Mouse (Mus musculus) ES-E14 (cell line): ENCODE measurements around the gene Zbtb3. TPM values are rescaled to one million over a fixed set of nuclear protein-coding genes. Genes with fewer than 3 reads are reported as not detected.
A peak's percentile ranks its signal among the peaks of the same experiment; 100 is the strongest.
"Not testable (repeated sequence)": the region's sequence is repeated elsewhere in the genome, so short reads cannot be mapped to it uniquely, and the experiment has no call there.

Source experiments
- DNase-seq: peaks from one replicate; pipeline ENCODE4 v3.0.0-alpha.2; 2013; ENCODE audit warnings: low read depth, low spot score
- H3K27ac ChIP-seq: 2 replicates; pipeline ENCODE4 v1.5.1; 2012; ENCODE audit warnings: low read depth, mild to moderate bottlenecking, low read length, moderate library complexity, mixed read lengths; ENCODE audit not compliant: poor library complexity, insufficient read depth, severe bottlenecking
- H3K36me3 ChIP-seq: 2 replicates; pipeline ENCODE4 v1.6.1; 2012; ENCODE audit warnings: mild to moderate bottlenecking, low read length, moderate library complexity, mixed read lengths; ENCODE audit not compliant: control insufficient read depth, poor library complexity, insufficient read depth, severe bottlenecking
- H3K4me1 ChIP-seq, 2 experiments: fragments of 150-350 bp in 1 of 2; sonication (generic) in 1 of 2; 2 replicates each; pipeline ENCODE4 v1.6.1; 2012; ENCODE audit warnings: low read length in 2 of 2, mild to moderate bottlenecking in 1 of 2, mixed read lengths in 1 of 2; ENCODE audit not compliant: control insufficient read depth in 2 of 2, insufficient read depth in 2 of 2, poor library complexity in 1 of 2
- H3K4me3 ChIP-seq, 2 experiments: fragments of 150-350 bp in 1 of 2; sonication (generic) in 1 of 2; 2 replicates each; pipeline ENCODE4 v1.5.1; 2012; ENCODE audit warnings: low read length in 2 of 2, low read depth in 1 of 2, mild to moderate bottlenecking in 1 of 2, mixed read lengths in 1 of 2; ENCODE audit not compliant: insufficient read depth in 1 of 2, poor library complexity in 1 of 2, severe bottlenecking in 1 of 2
- H3K9ac ChIP-seq: 2 replicates; pipeline ENCODE4 v1.6.1; 2012; ENCODE audit warnings: low read depth, mild to moderate bottlenecking, low read length, mixed read lengths; ENCODE audit not compliant: poor library complexity, insufficient read depth, severe bottlenecking
- H3K9me3 ChIP-seq: fragments of 150-350 bp; sonication (generic); 2 replicates; pipeline ENCODE4 v1.6.1; 2012; ENCODE audit warnings: low read depth, mild to moderate bottlenecking, low read length; ENCODE audit not compliant: control insufficient read depth, insufficient read depth
- CHD2 ChIP-seq: IDR thresholded peaks from 2 replicates; pipeline ENCODE4 v1.6.1; 2014; ENCODE audit warnings: mild to moderate bottlenecking, low read depth, low read length, inconsistent platforms
- HCFC1 ChIP-seq: IDR thresholded peaks from 2 replicates; pipeline ENCODE4 v1.6.1; 2012; ENCODE audit warnings: low read length, inconsistent platforms, borderline replicate concordance; ENCODE audit not compliant: insufficient read depth
- MAFK ChIP-seq: IDR thresholded peaks from 2 replicates; pipeline ENCODE4 v1.6.1; 2014; ENCODE audit warnings: mild to moderate bottlenecking, low read depth, low read length, inconsistent platforms; ENCODE audit not compliant: insufficient read depth
- ZC3H11A ChIP-seq: IDR thresholded peaks from 2 replicates; pipeline ENCODE4 v1.6.1; 2012; ENCODE audit warnings: low read depth, mild to moderate bottlenecking, inconsistent platforms, low read length, borderline replicate concordance
- ZNF384 ChIP-seq: IDR thresholded peaks from 2 replicates; pipeline ENCODE4 v1.6.1; 2012; ENCODE audit warnings: low read depth, low read length, inconsistent platforms
- in situ Hi-C, 2 experiments: fragments of 600-800 bp; cut with MboI; formaldehyde crosslinking; loops; one replicate each; pipeline ENCODE4 v1.15.1; 2025; ENCODE audit warnings: low sequenced_read_pairs in 2 of 2, inconsistent platforms in 1 of 2; ENCODE audit not compliant: unreplicated experiment in 2 of 2
- total RNA-seq: library from RNA; depleted of rRNA; stranded (reverse); fragments of 300-350 nt; gene quantifications from 2 replicates; pipeline ENCODE4 v1.2.3, GENCODE M21; 2012

The Zbtb3 gene
- total RNA-seq, 1 experiment = 3.4 TPM

- no peak overlapping the region for H3K27ac ChIP-seq
- 0 out of 2 replicates have a peak overlapping the region, but pooled peaks have one; percentile 7 for H3K9ac ChIP-seq
- no peak for DNase-seq
- in situ Hi-C loops = no loop called here
- peaks cover 5 to 6% of the 10 kb centered on the region in 2 experiments; a peak in 2 of 4 replicates for H3K4me1 ChIP-seq
- H3K4me3 ChIP-seq = peak overlapping the region in 1 of 2 experiments; percentile 28; a peak in 1 of 4 replicates
- no peaks in the 10 kb centered on the region for H3K9me3 ChIP-seq
- TF ChIP-seq HCFC1 (no peak), ZNF384 (no peak), MAFK (no peak), CHD2 (no peak), ZC3H11A (no peak)
- peaks cover 30% of the 10 kb centered on the region for H3K36me3 ChIP-seq
Measured at GRCm38 (mm10) chr19:8822696-8823095, 20.3 kb downstream of the Zbtb3 start.

GRCm38 (mm10) chr19:8829660-8830059 is 27.3 kb downstream of the Zbtb3 start, which contains the start of gene AC129217.1:
TSS of gene AC129217.1 (plus strand) at chr19:8829773.
- no peak within 1 kb of the TSS for H3K9ac ChIP-seq
- H3K9me3 ChIP-seq = no peaks in the 10 kb centered on the region
- H3K4me1 ChIP-seq = peaks cover 0 to 7% of the 10 kb centered on the region in 2 experiments; a peak in 1 of 4 replicates
- no peak within 1 kb of the TSS; the same call in 1 of the 2 replicates for H3K27ac ChIP-seq
- in situ Hi-C loops = no loop called here
- TF ChIP-seq HCFC1 = no peak
- no peak for TF ChIP-seq MAFK
- TF ChIP-seq ZNF384 = no peak
- no peak for TF ChIP-seq ZC3H11A
- TF ChIP-seq CHD2 = no peak
- peaks cover 53% of the 10 kb centered on the region for H3K36me3 ChIP-seq
- H3K4me3 ChIP-seq = no peak within 1 kb of the TSS
- DNase-seq = no peak

- no peak overlapping the region; the same call in 1 of the 2 replicates for H3K9ac ChIP-seq
- H3K9me3 ChIP-seq = no peaks in the 10 kb centered on the region
- TF ChIP-seq MAFK = no peak
- TF ChIP-seq HCFC1 = no peak
- TF ChIP-seq CHD2 = no peak
- no peak for TF ChIP-seq ZC3H11A
- TF ChIP-seq ZNF384 = no peak
- no peak for DNase-seq
- H3K36me3 ChIP-seq = peaks cover 45% of the 10 kb centered on the region
- H3K27ac ChIP-seq = no peak overlapping the region
- in situ Hi-C loops = no loop called here
- peaks cover 0 to 2% of the 10 kb centered on the region in 2 experiments; a peak in 1 of 4 replicates for H3K4me1 ChIP-seq
- H3K4me3 ChIP-seq = no peak overlapping the region
Measured at GRCm38 (mm10) chr19:8830664-8831063, 28.3 kb downstream of the Zbtb3 start.

- in situ Hi-C loops = no loop called here
- no peak overlapping the region for H3K4me3 ChIP-seq
- H3K27ac ChIP-seq = no peak overlapping the region
- TF ChIP-seq ZC3H11A = no peak
- TF ChIP-seq ZNF384 = no peak
- TF ChIP-seq CHD2 = no peak
- TF ChIP-seq MAFK = no peak
- TF ChIP-seq HCFC1 = no peak
- no peaks in the 10 kb centered on the region for H3K9me3 ChIP-seq
- peaks cover 43% of the 10 kb centered on the region for H3K36me3 ChIP-seq
- DNase-seq = no peak
- peaks cover 0 to 2% of the 10 kb centered on the region in 2 experiments; a peak in 1 of 4 replicates for H3K4me1 ChIP-seq
- no peak overlapping the region for H3K9ac ChIP-seq
Measured at GRCm38 (mm10) chr19:8831262-8831661, 28.9 kb downstream of the Zbtb3 start.

GRCm38 (mm10) chr19:8832971-8833370 is 30.6 kb downstream of the Zbtb3 start:
- in situ Hi-C loops = no loop called here
- TF ChIP-seq HCFC1 = no peak
- no peak for TF ChIP-seq ZNF384
- TF ChIP-seq CHD2 = no peak
- TF ChIP-seq MAFK = no peak
- no peak for TF ChIP-seq ZC3H11A

GRCm38 (mm10) chr19:8836327-8836726 is 34.0 kb downstream of the Zbtb3 start:
- in situ Hi-C loops, H3K9ac ChIP-seq: not testable (repeated sequence)

More at GRCm38 (mm10) chr19:8832971-8833370, 30.6 kb downstream of the Zbtb3 start:
- no peak overlapping the region for H3K9ac ChIP-seq
- no peak for DNase-seq
- no peak overlapping the region for H3K27ac ChIP-seq
- no peak overlapping the region for H3K4me3 ChIP-seq
- H3K9me3 ChIP-seq = no peaks in the 10 kb centered on the region
- H3K36me3 ChIP-seq = peaks cover 33% of the 10 kb centered on the region
- H3K4me1 ChIP-seq = peaks cover 0 to 2% of the 10 kb centered on the region in 2 experiments; a peak in 1 of 4 replicates

More at GRCm38 (mm10) chr19:8836327-8836726, 34.0 kb downstream of the Zbtb3 start:
- Histone ChIP-seq H3K27ac (peak overlapping the region; percentile 22; the same call in 1 of the 2 replicates), H3K36me3 (peaks cover 15% of the 10 kb centered on the region), H3K4me1 (peaks cover 2 to 11% of the 10 kb centered on the region in 2 experiments; a peak in 3 of 4 replicates)
- not testable (repeated sequence) for H3K9me3 ChIP-seq, H3K4me3 ChIP-seq, DNase-seq
